Mouse (Mus musculus) adrenal gland, postnatal 25 days (tissue): ENCODE data around the gene Pfn3. TPM values are rescaled to one million over a fixed set of nuclear protein-coding genes. Genes with fewer than 3 reads are reported as not detected.
A peak's percentile ranks its signal among the peaks of the same experiment; 100 is the strongest.
"Not testable (repeated sequence)": the region's sequence is repeated elsewhere in the genome, so short reads cannot be mapped to it uniquely, and the experiment has no call there.

Source experiments
- DNase-seq: peaks from one replicate; pipeline ENCODE4 v3.0.0; 2021; ENCODE audit warnings: mixed read lengths
- long read RNA-seq: library from polyadenylated mRNA; stranded (forward); transcript quantifications from one replicate; pipeline ENCODE4 v2.0.0, GENCODE M21; 2021
- total RNA-seq: library from RNA; stranded (reverse); gene quantifications from 2 replicates; pipeline ENCODE4 v1.2.3, GENCODE M21; 2021

Pfn3 gene
- not detected in 2 replicates for total RNA-seq
- long read RNA-seq = 0 reads

DNA sequence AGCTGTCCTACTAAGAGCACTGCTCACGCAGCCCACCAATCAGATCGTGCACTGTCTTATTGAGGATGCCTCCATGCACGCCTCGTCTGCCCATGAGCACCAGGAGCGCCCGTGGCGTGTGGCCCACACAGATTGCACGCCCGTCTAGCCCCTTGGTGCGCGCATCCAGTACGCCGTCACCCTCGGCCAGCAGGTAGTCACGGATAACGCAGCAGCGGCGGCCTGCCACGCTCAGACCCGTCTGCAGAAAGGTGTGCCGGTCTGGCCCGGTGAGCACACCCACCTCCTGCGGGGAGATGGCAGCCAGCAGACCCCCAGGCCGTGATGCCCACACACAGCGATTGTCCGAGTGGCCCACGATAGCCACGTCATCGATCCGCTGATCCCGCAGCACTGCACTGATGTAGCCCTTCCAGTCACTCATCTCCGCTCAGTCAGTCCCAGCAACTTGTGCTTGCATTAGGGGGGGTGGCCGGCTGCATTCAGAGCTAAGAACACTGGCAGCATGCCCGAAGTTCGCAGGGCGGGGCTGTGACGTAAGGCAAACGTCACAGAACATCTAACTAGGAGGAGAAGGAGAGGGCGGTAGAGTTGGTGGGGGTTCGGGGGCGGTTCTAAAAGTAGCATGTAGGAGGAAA, at the start of gene Pfn3:
Gene Pfn3 (minus strand): TSS at position 490 of the 638 bp plus-strand sequence.
- no peak for DNase-seq

DNA sequence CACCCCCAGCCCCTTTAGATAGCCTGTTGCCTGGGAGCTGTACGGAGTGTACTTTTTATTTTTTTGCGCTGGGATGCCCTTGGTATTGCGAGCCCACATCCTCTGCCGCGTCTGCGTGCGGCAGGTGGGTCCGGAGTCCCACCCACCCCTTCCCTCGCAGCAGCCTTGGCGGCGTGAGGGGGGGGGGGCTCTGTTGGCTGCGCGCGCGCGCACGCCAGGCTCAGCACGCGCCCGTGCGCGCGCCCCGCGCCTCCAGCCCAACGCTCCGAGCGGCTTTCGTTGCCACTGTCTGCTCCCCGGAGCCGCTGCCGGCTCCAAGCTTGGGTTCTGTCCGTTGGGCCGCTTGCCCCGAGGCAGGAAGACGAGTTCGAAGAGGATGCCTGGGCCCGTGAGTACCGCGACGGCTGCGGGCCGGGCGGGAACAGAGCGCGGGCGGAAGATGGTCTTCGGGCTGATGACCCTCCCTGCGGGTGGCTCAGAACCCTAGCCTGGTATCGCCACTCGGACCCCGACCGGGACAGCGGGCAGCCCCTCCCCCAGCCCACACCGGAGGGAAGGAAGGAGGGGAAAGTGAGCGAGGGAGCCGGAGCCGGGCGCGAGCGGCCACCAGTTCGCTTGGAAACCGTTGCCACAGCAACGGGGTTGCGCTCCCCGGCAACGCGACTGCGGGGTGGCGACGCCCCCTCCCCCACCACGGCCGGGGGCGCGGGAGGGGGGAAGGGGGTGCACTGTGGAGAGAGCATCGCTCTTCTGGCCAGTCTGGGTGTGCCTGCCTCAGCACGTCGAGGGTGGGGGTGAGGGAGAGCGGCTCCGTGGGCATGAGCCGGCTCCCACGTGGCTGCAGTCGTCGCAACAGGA, 49.2 kb upstream of the Pfn3 start, which contains the start of gene Prr7:
Gene Prr7 (plus strand): TSS at position 241 of the 858 bp plus-strand sequence.
- peak; percentile 66 for DNase-seq

- DNase-seq = no peak
These were observed 48.5 kb upstream of the Pfn3 start for GRCm38 (mm10) chr13:55463399-55464026.

DNA sequence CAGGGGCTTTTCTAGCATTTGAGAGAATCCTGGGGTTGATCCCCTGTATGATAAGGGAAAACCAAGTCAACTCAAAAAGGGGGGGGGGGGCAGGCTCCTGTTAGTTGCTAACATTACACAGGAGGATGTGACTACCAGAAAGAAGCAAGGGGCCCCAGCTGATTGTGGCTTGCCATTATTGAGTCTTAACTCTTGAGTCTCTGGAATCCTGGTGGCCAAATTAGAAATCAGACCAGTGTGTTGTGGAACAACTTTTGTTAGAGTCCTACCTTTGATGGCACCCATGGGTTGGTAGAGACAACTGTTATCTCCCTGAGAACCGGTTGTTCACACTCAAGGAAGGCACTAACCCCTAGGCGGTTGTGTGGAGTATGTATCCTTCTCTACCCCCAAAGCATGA, 47.9 kb upstream of the Pfn3 start:
- DNase-seq = no peak

DNA sequence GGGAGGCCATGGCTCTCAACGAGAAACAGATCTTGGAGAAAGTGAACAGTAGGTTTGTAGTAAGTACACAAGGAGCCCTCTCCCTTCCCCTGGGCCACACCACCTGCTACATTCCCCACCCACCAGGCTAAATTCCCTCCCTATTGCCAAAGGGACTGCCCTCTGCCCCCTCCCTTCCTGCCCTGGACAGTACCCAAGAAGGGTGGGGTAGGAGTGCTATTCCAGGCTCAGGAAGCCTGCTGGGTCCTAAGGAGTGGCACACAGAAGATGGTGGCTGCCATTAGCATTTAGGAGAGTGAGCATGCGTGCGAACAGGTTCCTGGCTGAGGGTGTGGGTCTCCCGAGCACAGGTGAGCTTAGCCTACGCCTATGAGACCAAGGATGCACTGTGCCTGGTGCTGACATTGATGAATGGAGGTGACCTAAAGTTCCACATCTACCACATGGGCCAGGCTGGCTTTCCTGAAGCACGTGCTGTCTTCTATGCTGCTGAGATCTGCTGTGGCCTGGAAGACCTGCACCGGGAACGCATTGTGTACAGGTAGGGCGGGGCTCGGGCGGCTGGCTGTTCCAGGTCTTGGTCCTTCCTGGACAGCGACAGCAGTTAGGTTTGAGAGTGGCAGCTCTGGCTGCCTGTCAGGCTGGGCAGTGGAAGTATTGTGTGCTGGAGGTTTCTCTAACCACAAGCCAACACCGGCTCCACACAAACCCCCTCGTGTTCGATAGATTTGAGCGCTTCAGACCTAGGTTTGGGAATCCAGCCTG, 36.9 kb upstream of the Pfn3 start:
- no peak for DNase-seq

- no peak for DNase-seq
These were observed 36.3 kb upstream of the Pfn3 start for GRCm38 (mm10) chr13:55451296-55451695.

DNA sequence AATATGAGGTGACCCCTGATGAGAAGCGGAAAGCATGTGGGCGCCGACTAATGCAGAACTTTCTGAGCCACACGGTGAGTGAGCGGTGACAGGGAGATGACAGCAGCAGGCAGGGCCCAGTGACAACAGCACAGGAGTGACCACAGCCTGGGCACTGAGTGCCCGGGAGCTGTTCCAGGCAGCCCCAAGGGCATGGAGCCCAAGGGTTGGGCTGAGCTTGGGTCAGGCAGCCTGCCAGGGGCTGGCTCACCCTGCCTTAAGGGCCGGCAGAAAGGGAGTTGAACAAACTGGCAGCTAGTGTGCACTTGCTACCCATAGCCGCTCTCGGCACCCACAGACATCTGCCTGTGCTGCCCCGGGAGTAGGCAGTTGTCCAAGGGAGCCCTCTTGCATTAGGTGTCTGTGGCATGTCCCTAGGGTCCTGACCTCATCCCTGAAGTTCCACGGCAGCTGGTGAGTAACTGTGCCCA, 35.5 kb upstream of the Pfn3 start:
- peak; percentile 90 for DNase-seq

- DNase-seq = no peak
These were observed 34.8 kb upstream of the Pfn3 start for GRCm38 (mm10) chr13:55449679-55450441.

- DNase-seq = peak; percentile 1
These were observed 34.2 kb upstream of the Pfn3 start for GRCm38 (mm10) chr13:55449205-55449604.

DNA sequence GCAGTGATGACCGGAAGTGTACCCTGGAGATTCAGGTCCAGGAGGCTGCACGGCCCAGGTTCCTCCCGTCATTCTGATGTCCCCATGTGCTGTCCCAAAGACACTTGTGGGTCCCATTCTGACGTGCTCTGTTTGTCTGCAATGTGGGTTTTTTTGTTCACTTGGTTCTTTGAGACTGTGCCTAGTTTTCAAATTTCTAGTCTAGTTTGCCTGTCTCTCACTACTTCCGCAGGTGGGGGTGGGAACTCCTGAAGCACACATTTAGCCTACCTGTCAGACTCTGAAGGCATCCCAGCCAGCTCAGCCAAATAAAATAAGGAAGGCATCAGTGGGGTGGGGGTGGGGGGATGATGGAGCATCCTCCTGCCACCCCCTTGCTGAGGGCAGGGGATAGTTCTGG, 33.1 kb upstream of the Pfn3 start:
- DNase-seq = peak; percentile 0

DNA sequence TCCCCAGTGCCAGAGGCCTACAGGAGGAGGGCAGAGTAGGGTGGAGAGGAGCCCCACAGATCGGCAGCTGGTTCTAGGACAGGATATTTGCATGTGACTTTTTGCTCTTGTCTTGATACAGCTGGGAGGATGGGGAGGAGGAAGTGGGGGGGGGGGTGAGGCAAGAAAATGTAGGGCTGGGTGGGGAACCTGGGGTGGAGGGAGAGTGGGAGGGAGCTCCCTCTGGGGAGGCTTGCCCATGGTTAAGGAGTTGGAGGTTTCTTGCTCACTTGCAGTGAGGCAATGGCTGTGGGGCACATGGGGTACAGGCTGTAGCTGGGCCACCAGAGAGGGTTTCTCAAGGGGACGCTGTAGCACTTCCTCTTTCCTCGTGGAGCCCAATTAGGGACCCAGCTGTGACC, 32.5 kb upstream of the Pfn3 start:
- no peak for DNase-seq

DNA sequence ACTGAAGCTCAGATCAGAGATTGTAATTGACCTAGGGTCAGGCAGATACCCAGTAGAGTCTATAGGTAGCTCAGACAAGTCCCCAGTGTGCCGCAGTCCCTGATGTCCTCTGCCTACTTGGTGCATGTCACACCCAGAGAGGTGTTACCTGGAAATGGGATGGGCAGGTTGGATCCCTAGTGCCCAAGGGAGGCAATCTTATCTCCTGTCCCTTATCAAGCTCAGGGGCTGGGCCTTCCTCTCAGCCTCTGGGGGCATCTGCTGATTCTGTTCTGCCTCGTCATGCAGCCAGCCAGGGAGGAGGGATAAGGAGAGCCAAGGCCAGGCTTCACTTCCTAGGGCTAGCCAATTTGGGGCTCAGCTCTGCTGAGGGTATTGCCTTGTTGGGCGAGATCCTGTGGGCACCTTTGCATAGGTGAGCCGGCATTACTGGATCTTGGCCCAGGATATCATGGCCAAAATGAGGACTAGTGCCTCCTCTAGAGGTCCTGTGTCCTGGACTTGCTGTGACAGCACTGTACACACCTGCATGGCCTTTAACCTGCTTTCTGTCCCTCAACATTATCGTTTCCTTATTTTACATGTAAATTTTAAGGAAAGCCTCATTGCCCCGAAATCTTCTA, 31.6 kb upstream of the Pfn3 start:
- DNase-seq = peak; percentile 1

- no peak for DNase-seq
These were observed 30.5 kb upstream of the Pfn3 start for GRCm38 (mm10) chr13:55445361-55446091.

GRCm38 (mm10) chr13:55444937-55445315, 29.9 kb upstream of the Pfn3 start, which contains the start of gene Grk6:
Gene Grk6 (plus strand): TSS chr13:55445072.
- DNase-seq = peak; percentile 99

- DNase-seq = peak; percentile 85
These were observed 29.4 kb upstream of the Pfn3 start for GRCm38 (mm10) chr13:55444286-55444936.

GRCm38 (mm10) chr13:55443799-55444285, 28.8 kb upstream of the Pfn3 start:
- DNase-seq = no peak

GRCm38 (mm10) chr13:55437111-55437629, 22.1 kb upstream of the Pfn3 start:
- not testable (repeated sequence) for DNase-seq

DNA sequence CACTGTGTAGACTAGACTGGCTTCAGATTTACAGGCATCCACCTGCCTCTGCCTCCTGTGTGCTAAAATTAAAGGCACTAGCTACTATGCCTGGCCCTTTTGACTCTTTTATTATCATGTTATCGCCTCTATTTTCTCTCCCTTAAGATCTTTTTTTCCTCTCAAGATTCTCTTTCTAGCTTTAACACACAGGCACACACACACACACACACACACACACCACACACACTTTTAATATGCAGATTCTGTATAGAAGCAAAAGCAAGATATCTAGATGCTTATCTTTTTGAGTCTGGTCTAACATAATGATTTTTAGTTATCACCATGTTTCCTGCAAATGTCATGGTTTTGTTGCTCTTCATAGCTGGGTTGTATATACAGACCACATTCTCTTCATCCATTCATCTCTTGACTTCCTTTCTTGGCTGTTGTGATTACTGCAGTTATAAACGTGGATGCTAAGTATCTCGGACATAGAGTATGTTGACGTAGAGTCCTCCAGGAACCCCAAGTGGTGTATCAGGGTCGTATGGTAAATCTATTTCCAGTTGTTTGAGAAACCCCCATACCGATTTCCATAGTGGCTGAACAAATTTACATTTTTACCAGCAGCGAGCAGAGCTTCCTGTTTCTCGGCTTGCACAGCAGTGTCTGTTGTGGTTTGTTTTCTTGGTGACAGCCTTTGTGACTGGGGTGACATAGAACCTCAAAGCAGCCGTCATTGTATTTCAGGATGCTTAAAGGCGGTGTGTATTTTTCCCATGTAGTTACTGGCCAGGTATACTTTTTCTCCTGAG, 17.1 kb upstream of the Pfn3 start:
- DNase-seq = no peak
